Mouse (Mus musculus) olfactory bulb, adult 2 months (tissue): Measurements from ENCODE around the gene Lrrn2.

ENCODE experiments used
- CTCF ChIP-seq: fragments of 200-500 bp; IDR thresholded peaks from 2 replicates; pipeline ENCODE4 v1.5.1; 2012; ENCODE audit warnings: low read depth, mild to moderate bottlenecking, low read length, moderate library complexity; ENCODE audit not compliant: insufficient read depth
- POLR2A ChIP-seq: fragments of 200-500 bp; IDR thresholded peaks from 2 replicates; pipeline ENCODE4 v1.6.1; 2012; ENCODE audit warnings: mild to moderate bottlenecking, low read depth, low read length, moderate library complexity; ENCODE audit not compliant: insufficient read depth

GRCm38 (mm10) chr1:132961751-132962150 lies 81.7 kb downstream of the Lrrn2 start:
- TF ChIP-seq POLR2A (no peak), CTCF (no peak)
